Mouse (Mus musculus) heart, postnatal 0 days (tissue): ENCODE measurements around the gene Tfr2. TPM values are rescaled to one million over a fixed set of nuclear protein-coding genes. Genes with fewer than 3 reads are reported as not detected.

Source experiments
- ATAC-seq: fragments of 200-750 bp; cut with Nextera tagmentation; 2 replicates; pipeline ENCODE4 v1.8.0; 2017; ENCODE audit warnings: low read depth, moderate number of reproducible peaks, moderate library complexity; ENCODE audit not compliant: insufficient read depth
- DNase-seq: peaks from one replicate; pipeline ENCODE4 v3.0.0-alpha.2; 2016; ENCODE audit warnings: low spot score
- H3K27ac ChIP-seq: fragments of 300-500 bp; sonication (generic); 2 replicates; pipeline ENCODE4 v1.5.1; 2014; ENCODE audit warnings: low read depth, mild to moderate bottlenecking
- H3K27me3 ChIP-seq: fragments of 300-500 bp; sonication (generic); 2 replicates; pipeline ENCODE4 v1.6.1; 2014; ENCODE audit warnings: low read length, mixed read lengths; ENCODE audit not compliant: control insufficient read depth, insufficient read depth
- H3K36me3 ChIP-seq: fragments of 300-500 bp; sonication (generic); replicated peaks from 2 replicates; pipeline ENCODE4 v1.6.1; 2014; ENCODE audit warnings: low read length, mixed read lengths; ENCODE audit not compliant: control insufficient read depth, insufficient read depth
- H3K4me1 ChIP-seq: fragments of 300-500 bp; sonication (generic); 2 replicates; pipeline ENCODE4 v1.6.1; 2014; ENCODE audit warnings: antibody characterized with exemption; ENCODE audit not compliant: control insufficient read depth, insufficient read depth
- H3K4me2 ChIP-seq: fragments of 300-500 bp; sonication (generic); 2 replicates; pipeline ENCODE4 v1.6.1; 2014; ENCODE audit warnings: low read depth, mild to moderate bottlenecking, low read length, moderate library complexity
- H3K4me3 ChIP-seq: fragments of 300-500 bp; sonication (generic); 2 replicates; pipeline ENCODE4 v1.5.1; 2014; ENCODE audit warnings: low read depth, low read length
- H3K9ac ChIP-seq: fragments of 300-500 bp; sonication (generic); replicated peaks from 2 replicates; pipeline ENCODE4 v1.6.1; 2014; ENCODE audit warnings: low read depth, low read length, mixed read lengths
- H3K9me3 ChIP-seq: fragments of 300-500 bp; sonication (generic); replicated peaks from 2 replicates; pipeline ENCODE4 v1.6.1; 2016; ENCODE audit warnings: low read length; ENCODE audit not compliant: control insufficient read depth
- CTCF ChIP-seq: IDR thresholded peaks from 2 replicates; pipeline ENCODE4 v1.5.1; 2016; ENCODE audit warnings: antibody characterized with exemption, control low read depth, low read depth
- EP300 ChIP-seq: IDR thresholded peaks from 2 replicates; pipeline ENCODE4 v1.6.1; 2016; ENCODE audit warnings: antibody characterized with exemption, low read depth
- WGBS: fragments of 180-500 bp; shearing (Covaris S2); extraction: QIAGEN DNeasy Blood & Tissue Kit; methylation state at CpG from one replicate; pipeline ENCODE4 v1.1.7; 2014; 5-methylcytosine and 5-hydroxymethylcytosine counted together
- polyA plus RNA-seq: library from polyadenylated mRNA; unstranded; fragments of >200 nt; fragmentation: Nextera tagmentation; extraction: Ambion mirVana; gene quantifications from 2 replicates; pipeline ENCODE4 v1.2.1, GENCODE M21; 2015
- total RNA-seq: library from RNA; depleted of rRNA; stranded (reverse); fragments of >200 nt; gene quantifications from 2 replicates; pipeline ENCODE4 v1.2.3, GENCODE M21; 2014; ENCODE audit warnings: low replicate concordance

Tfr2 gene
- total and polyA plus RNA-seq, 2 experiments from 2014 or later, result 0.07 TPM; not detected in 1

DNA sequence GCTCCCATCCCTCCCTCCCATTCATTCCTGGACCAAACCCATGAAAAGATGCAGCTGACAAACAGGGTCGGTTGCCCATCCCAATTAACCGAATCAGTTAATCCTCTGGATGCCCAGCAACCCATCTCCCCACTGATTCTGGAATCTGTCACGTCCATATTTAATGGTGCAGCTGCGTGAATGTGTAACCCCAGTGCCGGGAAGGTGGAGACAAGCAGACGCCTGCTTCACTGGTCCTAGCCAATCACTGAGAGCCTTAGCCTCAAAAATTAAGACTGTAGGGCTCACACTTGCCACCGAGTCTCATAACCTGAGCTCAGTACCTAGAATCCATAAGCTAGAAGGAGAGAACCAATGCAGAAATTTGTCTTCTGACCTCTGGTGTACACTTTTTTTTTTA is 26.3 kb downstream of the Tfr2 start:
- WGBS, result 79% methylated on average over 7 of the region's 7 CpGs
- Histone ChIP-seq H3K4me1 (no peaks in the 10 kb centered on the region), H3K4me3 (no peak overlapping the region), H3K4me2 (no peak overlapping the region), H3K9ac (no peak overlapping the region), H3K27ac (no peak overlapping the region), H3K27me3 (no peaks in the 10 kb centered on the region), H3K9me3 (no peaks in the 10 kb centered on the region), H3K36me3 (peaks cover 8% of the 10 kb centered on the region)
- no peak for ATAC-seq
- TF ChIP-seq CTCF (no peak), EP300 (no peak)
- no peak for DNase-seq

DNA sequence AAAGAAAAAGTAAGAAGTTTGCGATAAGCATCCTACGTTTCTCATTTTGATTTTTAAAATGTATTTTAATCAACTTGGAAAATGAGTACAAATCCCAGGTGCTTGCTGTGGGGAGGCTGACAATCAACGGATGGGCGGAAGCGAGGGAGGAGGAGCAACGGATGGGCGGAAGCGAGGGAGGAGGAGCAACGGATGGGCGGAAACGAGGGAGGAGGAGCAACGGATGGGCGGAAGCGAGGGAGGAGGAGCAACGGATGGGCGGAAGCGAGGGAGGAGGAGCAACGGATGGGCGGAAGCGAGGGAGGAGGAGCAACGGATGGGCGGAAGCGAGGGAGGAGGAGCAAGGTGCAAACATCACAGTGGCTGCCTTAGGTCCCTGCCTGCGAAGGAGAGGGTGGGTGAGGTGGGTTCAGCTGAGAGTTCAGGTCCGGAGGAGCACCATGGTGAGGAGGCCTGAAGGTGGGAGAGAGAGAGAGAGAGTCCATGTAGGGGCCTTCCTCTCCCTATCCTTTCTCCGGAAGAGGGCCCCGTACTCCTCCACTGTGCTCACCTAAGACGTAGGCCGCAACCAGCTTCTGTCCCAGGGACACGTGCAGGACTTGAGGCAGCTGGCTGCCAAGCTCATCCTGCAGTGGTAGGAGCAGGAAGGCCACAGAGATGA is 27.1 kb downstream of the Tfr2 start:
- no peak overlapping the region for H3K9ac ChIP-seq
- no peak overlapping the region for H3K4me3 ChIP-seq
- H3K27ac ChIP-seq, result no peak overlapping the region; the same call in 1 of the 2 replicates
- peak overlapping the region; percentile 15; the same call in 1 of the 2 replicates for H3K4me2 ChIP-seq
- peaks cover 8% of the 10 kb centered on the region for H3K36me3 ChIP-seq
- no peaks in the 10 kb centered on the region for H3K27me3 ChIP-seq
- H3K4me1 ChIP-seq, result no peaks in the 10 kb centered on the region
- H3K9me3 ChIP-seq, result no peaks in the 10 kb centered on the region
- DNase-seq (no peak), ATAC-seq (no peak)
- TF ChIP-seq EP300, result no peak
- TF ChIP-seq CTCF, result no peak
- WGBS, result 39% methylated on average over 26 of the region's 30 CpGs

DNA sequence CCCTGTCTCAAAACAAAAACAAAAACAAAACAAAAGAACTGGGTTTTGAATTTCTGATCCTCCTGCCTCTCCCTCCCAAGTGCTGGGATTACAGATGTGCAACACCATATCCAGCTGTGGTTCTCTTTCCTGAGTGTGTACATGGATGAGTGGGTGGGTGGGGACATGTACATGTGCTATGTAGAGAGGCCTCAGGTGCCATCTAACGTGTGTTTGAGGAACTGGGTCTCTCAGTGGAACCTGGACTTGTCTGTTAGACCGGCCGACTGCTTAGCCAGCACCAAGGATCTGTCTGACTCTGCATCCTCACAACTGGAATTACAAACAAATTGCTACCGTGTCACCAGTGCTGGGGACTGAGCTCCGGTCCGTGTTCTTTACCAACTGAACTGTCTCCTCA is 28.0 kb downstream of the Tfr2 start:
- Histone ChIP-seq H3K9ac (no peak overlapping the region), H3K27ac (no peak overlapping the region), H3K4me1 (peaks cover 6% of the 10 kb centered on the region; the same call in 1 of the 2 replicates), H3K36me3 (peaks cover 8% of the 10 kb centered on the region), H3K4me3 (no peak overlapping the region), H3K9me3 (no peaks in the 10 kb centered on the region), H3K27me3 (no peaks in the 10 kb centered on the region), H3K4me2 (no peak overlapping the region)
- no peak for DNase-seq
- TF ChIP-seq CTCF (no peak), EP300 (no peak)
- no peak for ATAC-seq
- WGBS, result 93% methylated on average over 6 of the region's 6 CpGs

DNA sequence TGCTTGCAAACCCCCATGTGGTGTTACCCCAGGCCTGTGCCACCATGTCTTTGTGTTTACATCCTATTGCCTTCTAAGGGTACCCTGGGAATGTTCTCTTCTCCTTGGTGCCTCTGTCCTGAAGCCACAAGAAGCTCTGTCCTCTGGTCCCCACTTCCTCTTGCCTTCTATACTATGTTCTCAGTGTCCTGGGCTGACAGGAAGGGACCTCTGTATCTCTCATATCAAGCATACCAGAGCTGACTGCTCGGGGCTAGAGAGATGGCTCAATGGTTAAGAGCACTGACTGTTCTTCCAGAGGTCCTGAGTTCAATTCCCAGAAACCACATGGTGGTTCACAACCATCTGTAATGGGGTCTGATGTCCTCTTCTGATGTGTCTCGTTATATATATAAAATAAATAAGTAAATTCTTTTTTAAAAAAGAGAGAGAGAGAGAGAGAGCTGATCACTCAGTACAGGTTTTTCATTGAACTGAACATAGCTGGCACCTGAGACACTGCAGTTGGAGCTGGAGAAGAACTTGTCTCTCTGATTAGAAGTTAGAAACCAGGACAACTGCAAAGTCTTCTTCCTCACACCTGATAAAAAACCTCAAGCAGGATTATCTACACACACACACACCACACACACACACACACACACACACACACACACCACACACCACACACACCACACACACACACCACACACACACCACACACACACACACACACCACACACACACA is 28.6 kb downstream of the Tfr2 start:
- H3K4me3 ChIP-seq, result no peak overlapping the region
- no peak for TF ChIP-seq CTCF
- TF ChIP-seq EP300, result no peak
- H3K9ac ChIP-seq, result no peak overlapping the region
- no peak for ATAC-seq
- 54% methylated on average over 2 of the region's 2 CpGs for WGBS
- peaks cover 8% of the 10 kb centered on the region for H3K36me3 ChIP-seq
- peaks cover 13% of the 10 kb centered on the region; the same call in 1 of the 2 replicates for H3K4me1 ChIP-seq
- H3K9me3 ChIP-seq, result no peaks in the 10 kb centered on the region
- no peak for DNase-seq
- H3K27me3 ChIP-seq, result no peaks in the 10 kb centered on the region
- no peak overlapping the region for H3K4me2 ChIP-seq
- no peak overlapping the region for H3K27ac ChIP-seq

DNA sequence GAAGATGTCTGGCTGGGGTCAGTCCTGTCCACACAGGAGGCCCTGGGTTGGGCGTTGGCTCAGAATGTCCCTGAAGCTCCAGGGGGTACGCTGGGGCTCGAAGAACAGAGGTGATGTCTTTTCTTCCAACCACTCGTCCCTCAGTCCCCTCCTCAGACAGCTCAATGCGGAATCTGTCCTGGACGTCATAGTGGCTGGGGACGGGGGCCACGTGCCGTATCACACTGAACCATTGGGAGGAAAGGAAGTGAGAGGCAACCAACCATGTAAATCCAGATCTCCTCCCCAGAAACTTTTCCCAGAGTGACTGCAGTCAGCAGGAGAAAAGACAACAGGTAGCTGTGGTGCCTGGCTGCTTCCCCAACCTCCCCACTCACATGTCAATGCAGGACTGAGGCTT is 30.0 kb downstream of the Tfr2 start:
- DNase-seq, result no peak
- H3K9ac ChIP-seq, result peak overlapping the region; percentile 74; the same call in 1 of the 2 replicates
- peaks cover 8% of the 10 kb centered on the region for H3K36me3 ChIP-seq
- H3K4me1 ChIP-seq, result peaks cover 13% of the 10 kb centered on the region; the same call in 1 of the 2 replicates
- no peaks in the 10 kb centered on the region for H3K9me3 ChIP-seq
- TF ChIP-seq CTCF, result no peak
- TF ChIP-seq EP300, result no peak
- no peak overlapping the region for H3K27ac ChIP-seq
- peak overlapping the region; percentile 68 for H3K4me3 ChIP-seq
- no peaks in the 10 kb centered on the region for H3K27me3 ChIP-seq
- peak overlapping the region; percentile 92 for H3K4me2 ChIP-seq
- ATAC-seq, result no peak
- 51% methylated on average over 9 of the region's 9 CpGs for WGBS
